Mouse (Mus musculus) layer of hippocampus, postnatal 14 days (tissue): ENCODE data around the gene Cops4. TPM values are rescaled to one million over a fixed set of nuclear protein-coding genes. Genes with fewer than 3 reads are reported as not detected.
A peak's percentile ranks its signal among the peaks of the same experiment; 100 is the strongest.

ENCODE experiments used
- DNase-seq, 2 experiments: peaks; one replicate each; pipeline ENCODE4 v3.0.0; 2021 to 2022; ENCODE audit warnings: low spot score in 2 of 2, mixed read lengths in 1 of 2
- microRNA-seq, 2 experiments: library from miRNA; unstranded; fragments of <30 nt; microRNA quantifications; one replicate each; pipeline ENCODE4 v1.2.0; 2021
- total RNA-seq, 2 experiments: library from RNA; stranded (reverse); gene quantifications; 2 replicates each; pipeline ENCODE4 v1.2.3; 2021

The Cops4 gene
- total RNA-seq, 2 experiments from 2014 or later: 75.5 to 77.9 TPM

GRCm38 (mm10) chr5:100574771-100575170 lies 56.7 kb downstream of the Cops4 start:
- DNase-seq: no peak

DNA sequence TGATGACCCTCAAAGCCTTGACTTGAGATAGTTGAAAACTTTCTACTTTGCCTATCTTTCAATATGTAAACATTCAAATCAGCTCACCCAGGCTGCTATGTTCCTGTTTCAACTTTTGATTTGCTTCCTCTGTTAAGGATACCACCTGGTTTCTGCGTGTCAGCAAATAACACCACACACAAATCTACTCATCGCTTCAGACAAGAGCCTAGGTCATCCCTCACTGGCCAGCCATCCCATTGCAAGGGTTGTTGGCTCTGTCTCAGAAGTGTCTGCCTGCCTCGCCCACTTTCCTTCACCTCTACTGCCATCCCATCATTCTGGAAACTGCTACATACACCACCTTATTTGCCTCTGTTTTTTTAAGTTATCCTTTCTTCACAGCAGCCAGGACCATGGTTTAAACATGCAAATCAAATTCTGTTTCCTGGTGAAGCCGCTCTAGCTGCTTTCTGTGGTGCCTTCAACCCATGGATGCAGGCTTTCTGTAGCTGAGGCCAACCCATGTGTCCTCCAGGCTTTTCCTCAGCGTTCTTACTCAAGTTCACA lies 60.8 kb downstream of the Cops4 start:
- no peak for DNase-seq

GRCm38 (mm10) chr5:100581622-100582434 lies 63.7 kb downstream of the Cops4 start:
- DNase-seq: no peak

DNA sequence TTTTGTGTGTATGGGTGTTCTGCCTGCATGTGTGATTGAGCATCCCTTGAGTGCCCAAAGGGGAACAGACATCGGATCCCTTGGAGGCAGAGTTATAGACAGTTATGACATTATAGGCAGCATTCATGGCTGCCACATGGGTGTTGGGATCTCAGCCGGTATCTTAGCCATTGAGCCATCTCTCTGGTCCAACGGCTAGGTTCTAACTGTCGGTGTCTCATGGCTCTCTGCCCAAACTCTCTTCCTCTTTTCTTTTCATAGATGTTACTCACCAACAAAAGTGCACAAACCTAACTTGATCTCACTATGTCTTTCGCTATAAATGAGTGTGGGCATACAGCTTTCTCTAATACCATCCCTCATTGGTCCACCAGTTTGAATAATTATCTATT lies 64.3 kb downstream of the Cops4 start:
- peak in 1 of 2 experiments; percentile 14 for DNase-seq

- no peak for DNase-seq
Observed at GRCm38 (mm10) chr5:100583066-100583465, 65.0 kb downstream of the Cops4 start.

DNA sequence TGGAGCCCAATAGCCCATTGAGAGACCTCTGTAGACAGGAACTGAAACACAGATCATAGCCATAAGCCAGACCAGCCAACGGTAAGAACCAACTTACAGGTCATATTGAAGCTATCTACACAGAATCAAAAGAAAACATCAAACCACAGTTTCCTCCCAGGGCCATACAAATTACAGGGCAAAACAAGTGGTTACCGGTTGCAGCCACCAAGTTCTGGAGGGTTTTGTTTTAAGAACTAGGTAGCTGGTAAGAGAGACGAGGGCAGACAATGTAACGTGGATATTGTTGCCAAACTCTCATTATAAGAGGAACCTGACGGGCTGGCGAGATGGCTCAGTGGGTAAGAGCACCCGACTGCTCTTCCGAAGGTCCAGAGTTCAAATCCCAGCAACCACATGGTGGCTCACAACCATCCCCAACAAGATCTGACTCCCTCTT lies 67.1 kb downstream of the Cops4 start:
- no peak for DNase-seq

- DNase-seq: no peak
Observed at GRCm38 (mm10) chr5:100585657-100586056, 67.5 kb downstream of the Cops4 start.

GRCm38 (mm10) chr5:100587136-100587535 lies 69.0 kb downstream of the Cops4 start:
- no peak for DNase-seq

DNA sequence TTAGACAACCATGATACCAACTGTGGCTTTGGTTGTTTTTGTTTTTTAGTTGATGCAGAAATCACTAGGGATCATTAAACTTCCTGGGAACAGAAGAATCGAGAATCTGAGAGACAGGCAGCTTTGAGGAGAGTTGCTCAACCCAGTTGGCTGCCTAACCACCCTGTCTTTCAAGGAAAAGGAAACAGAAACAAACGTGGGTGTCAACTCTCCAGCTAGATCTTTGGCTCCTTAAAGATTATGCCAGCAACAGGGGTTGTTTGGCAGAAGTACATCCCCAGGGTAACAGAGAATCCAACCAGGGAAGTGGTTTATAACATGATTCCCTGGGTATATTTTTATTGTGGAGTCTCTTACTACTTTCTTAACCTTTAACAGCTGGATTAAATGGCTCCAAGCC lies 69.5 kb downstream of the Cops4 start:
- DNase-seq: no peak

DNA sequence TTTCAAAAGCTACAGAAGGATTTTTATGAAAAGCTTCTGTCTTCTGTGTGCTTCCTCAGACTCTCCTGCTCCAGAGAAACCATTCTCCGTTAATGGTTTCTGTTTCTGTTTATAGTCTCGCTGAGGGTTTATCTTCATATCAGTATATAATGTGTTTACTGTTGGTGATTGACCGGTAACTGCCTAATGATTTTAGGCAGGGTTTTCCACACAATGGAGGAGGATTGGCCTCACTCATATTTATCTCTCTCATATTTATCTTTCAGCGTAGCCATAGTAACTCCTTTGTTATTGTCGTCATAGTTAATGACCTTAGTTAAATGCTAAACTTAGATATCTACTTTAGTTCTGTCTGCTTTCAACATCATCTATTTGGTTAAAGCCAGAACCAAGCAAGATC lies 72.4 kb downstream of the Cops4 start:
- no peak for DNase-seq

GRCm38 (mm10) chr5:100594803-100595467 lies 76.8 kb downstream of the Cops4 start:
- no peak for DNase-seq

- DNase-seq: no peak
Observed at GRCm38 (mm10) chr5:100595999-100596398, 77.9 kb downstream of the Cops4 start.

Small RNA genes lying within 50 kb of the gene (microRNA-seq; reads per million reads assigned to microRNA genes)
- gene Gm23222: 0 reads per million in 2 experiments

Other genes with a start within 250 kb of the Cops4 start
- gene Sec31a, start 102.1 kb upstream of the Cops4 start, total RNA-seq: 100 to 1,000 TPM; 101 to 103 TPM
- 10 to 100 TPM; 14.0 to 17.9 TPM for gene Lin54, start 17.7 kb upstream of the Cops4 start, total RNA-seq
- gene Plac8, start 53.9 kb downstream of the Cops4 start, total RNA-seq: not detected
- gene Coq2, start 156.8 kb downstream of the Cops4 start, total RNA-seq: 10 to 100 TPM; 62.0 to 62.6 TPM
- under 1 TPM; 0.72 to 0.90 TPM for gene Hpse, start 201.4 kb downstream of the Cops4 start, total RNA-seq